Mouse (Mus musculus): ENCODE results near the gene Usp34.
"Not testable (repeated sequence)": the region's sequence is repeated elsewhere in the genome, so short reads cannot be mapped to it uniquely, and the experiment has no call there.

Gene Usp34

DNA sequence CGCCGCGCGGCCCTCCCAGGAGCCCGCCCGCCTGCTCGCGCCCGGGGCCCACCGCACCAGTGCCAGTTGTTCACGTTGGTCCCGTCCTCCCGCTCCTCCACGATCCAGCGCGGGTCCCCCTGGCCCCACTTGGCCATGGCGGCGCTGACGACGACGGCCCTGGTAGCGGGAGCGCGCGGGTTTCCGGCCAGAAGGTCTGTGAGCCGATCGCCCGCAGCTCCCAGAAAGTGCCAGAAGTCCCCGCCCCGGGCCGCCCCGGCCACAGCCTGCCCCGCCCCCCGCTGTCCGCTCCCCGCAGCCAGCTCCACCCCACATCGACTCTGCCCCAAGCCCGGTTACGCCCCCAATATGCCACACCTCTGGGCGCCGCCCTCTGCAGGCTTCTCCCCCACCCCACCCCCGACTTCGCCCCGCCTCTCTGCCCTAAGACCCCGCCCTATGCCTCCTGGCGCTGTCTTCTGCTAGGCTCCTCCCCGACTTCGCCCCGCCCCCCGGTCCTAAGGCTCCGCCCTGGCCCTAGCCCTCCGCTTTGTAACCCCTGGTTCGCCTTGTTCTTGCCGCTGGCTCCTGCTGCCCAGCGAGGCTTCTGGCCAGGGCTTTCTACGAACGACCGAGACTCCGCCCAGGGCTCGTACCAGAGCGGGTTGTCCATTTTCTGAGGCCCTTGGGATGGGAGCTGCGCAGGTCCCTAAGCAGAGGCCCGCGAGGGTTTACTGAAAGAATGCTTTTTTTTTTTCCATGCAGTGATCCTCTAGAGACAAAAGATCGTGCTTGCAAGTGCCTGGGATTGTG, 191.2 kb downstream of the Usp34 start, which contains the start of gene Ahsa2:
TSS of gene Ahsa2 (minus strand) at position 313 of the 792 bp plus-strand sequence.
- DNase-seq (ENCODE audit: low spot score): peak; percentile 96

DNA sequence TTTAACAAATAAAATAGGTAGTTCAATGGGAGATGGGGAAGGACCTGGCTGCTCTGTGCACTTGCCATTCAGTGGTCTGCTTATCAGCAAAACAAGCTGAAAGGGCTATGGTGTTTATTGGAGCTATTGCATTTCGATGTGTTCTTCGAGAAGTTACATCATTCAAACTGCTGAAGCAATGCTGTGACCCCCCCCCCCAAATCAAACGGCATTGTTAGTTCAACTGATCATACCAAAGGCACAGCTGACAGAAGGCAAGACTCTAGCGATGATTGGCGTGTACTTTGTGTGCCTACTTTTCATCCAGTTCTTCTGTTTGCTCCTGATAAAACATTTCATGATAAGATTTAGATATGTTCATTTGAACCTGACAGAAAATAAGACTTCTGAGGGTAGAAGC, 191.9 kb downstream of the Usp34 start:
- no peak for DNase-seq (ENCODE audit: low spot score)

DNA sequence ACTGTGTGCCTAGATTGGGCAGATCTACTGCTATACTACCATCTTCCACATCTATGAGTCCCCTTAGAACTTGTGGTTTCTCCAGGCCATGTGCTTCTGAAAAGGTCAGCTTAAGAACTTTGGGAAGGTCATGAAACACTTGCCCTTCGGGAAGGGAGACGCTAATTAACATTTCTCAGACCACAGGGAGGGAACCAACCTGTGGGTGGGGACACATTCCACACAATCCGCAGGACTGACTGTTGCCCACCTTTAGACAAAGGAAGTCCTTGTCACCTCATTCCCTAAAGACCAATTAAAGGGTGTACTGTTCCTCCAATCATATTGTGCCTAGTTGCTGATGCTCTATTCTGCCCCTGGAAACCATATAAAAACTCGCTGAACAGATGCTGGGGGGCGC, 198.1 kb downstream of the Usp34 start:
- DNase-seq (ENCODE audit: low spot score): not testable (repeated sequence)

DNA sequence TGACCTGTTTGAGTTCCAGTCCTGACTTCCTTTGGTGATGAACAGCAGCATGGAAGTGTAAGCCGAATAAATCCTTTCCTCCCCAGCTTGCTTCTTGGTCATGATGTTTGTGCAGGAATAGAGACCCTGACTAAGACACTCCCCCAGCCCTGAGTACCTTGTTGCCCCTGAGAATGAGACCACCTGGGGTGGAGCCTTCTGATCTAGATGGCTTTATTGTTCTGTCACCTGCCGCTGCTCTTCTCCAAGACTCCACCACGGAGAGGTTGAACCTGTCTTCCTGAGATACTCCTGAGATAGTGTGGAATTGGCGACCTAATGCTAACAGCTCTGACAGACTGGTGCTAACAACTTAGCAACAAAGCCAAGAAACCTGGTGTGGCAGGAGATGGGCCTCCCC, 208.1 kb downstream of the Usp34 start:
- DNase-seq (ENCODE audit: low spot score): not testable (repeated sequence)

GRCm38 (mm10) chr11:23515315-23515714, 208.6 kb downstream of the Usp34 start:
- no peak for DNase-seq (ENCODE audit: low spot score)

GRCm38 (mm10) chr11:23518981-23519380, 212.3 kb downstream of the Usp34 start:
- no peak for DNase-seq (ENCODE audit: low spot score)

DNA sequence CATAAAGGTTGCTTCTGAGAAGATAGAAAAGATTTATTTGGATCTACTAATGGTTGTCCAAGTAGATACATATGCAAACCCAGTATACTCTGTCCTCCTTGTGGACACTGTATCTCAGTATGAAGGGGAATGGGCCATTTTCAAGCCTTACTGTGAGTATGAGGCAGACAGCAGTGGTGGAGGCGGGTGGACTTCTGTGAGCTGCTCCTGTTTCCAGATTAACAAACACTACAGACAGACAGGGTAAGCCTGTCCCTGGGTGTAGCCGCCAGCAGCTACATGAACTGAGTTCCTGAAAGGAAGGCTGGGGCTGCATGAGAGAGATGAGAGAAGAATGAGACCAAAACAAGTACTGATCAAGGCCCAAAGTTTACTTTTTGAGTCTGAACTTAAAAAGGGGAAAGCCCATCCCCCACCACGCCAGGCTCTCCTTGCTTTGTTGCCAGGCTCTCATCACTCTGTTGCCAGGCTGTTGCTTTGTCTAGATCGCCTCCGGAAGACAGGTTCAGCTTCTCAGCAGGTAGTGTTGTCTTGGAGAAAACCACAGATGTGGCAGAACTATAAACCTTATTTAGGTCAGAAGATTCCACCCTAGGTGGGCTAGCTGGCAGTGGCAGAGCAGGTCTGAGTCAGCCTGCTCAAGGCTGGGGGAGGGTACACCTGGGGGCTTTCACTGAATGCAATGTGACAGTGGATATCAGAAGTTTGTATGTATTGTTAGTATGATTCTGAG, 213.9 kb downstream of the Usp34 start, which contains the start of gene 1700093K21Rik:
TSS of gene 1700093K21Rik (minus strand) at position 683 of the 733 bp plus-strand sequence.
- no peak for DNase-seq (ENCODE audit: low spot score)

GRCm38 (mm10) chr11:23537446-23537845, 230.8 kb downstream of the Usp34 start:
- DNase-seq (ENCODE audit: low spot score): no peak
